Mouse (Mus musculus) liver, embryonic 14 days (tissue): ENCODE results near the gene Mta2. TPM values are rescaled to one million over a fixed set of nuclear protein-coding genes. Genes with fewer than 3 reads are reported as not detected.

Experiments
- polyA plus RNA-seq: library from polyadenylated mRNA; depleted of rRNA; stranded (reverse); fragments of >200 nt; gene quantifications from 2 replicates; pipeline ENCODE4 v1.2.3, GENCODE M21; 2012; rRNA removed

Gene Mta2
- 20.0 and 28.3 TPM in 2 replicates for polyA plus RNA-seq

GRCm38 (mm10) chr19:8941515-8942217 lies at the start of gene Mta2:
TSS of gene Mta2 (plus strand) at chr19:8941875.

GRCm38 (mm10) chr19:8892829-8893766 lies 48.6 kb upstream of the Mta2 start, which contains the start of gene Ints5:
TSS of gene Ints5 (plus strand) at chr19:8893005.

GRCm38 (mm10) chr19:8897865-8898495 lies 43.7 kb upstream of the Mta2 start, which contains the start of gene Ganab:
TSS of gene Ganab (plus strand) at chr19:8898071.

GRCm38 (mm10) chr19:8920073-8920736 lies 21.5 kb upstream of the Mta2 start, which contains the start of gene B3gat3:
TSS of gene B3gat3 (plus strand) at chr19:8920374.

GRCm38 (mm10) chr19:8929224-8930088 lies 12.2 kb upstream of the Mta2 start, which contains the start of the genes Rom1 and Eml3:
TSS of gene Rom1 (minus strand) at chr19:8929356.
TSS of gene Eml3 (plus strand) at chr19:8929552.

GRCm38 (mm10) chr19:8953135-8954039 lies 11.7 kb downstream of the Mta2 start, which contains the start of gene Tut1:
TSS of gene Tut1 (plus strand) at chr19:8953847.

GRCm38 (mm10) chr19:8966590-8967372 lies 25.1 kb downstream of the Mta2 start, which contains the start of gene Eef1g:
TSS of gene Eef1g (plus strand) at chr19:8967041.

GRCm38 (mm10) chr19:8989066-8989566 lies 47.4 kb downstream of the Mta2 start, which contains the start of gene Ahnak:
TSS of gene Ahnak (plus strand) at chr19:8989284.

Other genes starting within 250 kb of the Mta2 start
- gene Slc3a2, start 218.5 kb upstream of the Mta2 start, polyA plus RNA-seq, result 81.8 and 84.2 TPM in 2 replicates
- 32.2 and 39.3 TPM in 2 replicates for gene Wdr74, start 206.0 kb upstream of the Mta2 start, polyA plus RNA-seq
- 0.75 and 1.0 TPM in 2 replicates for gene 1700092M07Rik, start 201.2 kb upstream of the Mta2 start, polyA plus RNA-seq
- gene Stx5a, start 200.5 kb upstream of the Mta2 start, polyA plus RNA-seq, result 31.7 and 36.3 TPM in 2 replicates
- 85.1 and 95.1 TPM in 2 replicates for gene Nxf1, start 184.8 kb upstream of the Mta2 start, polyA plus RNA-seq
- 33.9 and 43.4 TPM in 2 replicates for gene Tmem223, start 170.9 kb upstream of the Mta2 start, polyA plus RNA-seq
- gene Tmem179b, start 167.4 kb upstream of the Mta2 start, polyA plus RNA-seq, result 51.7 and 63.6 TPM in 2 replicates
- gene Taf6l, start 155.5 kb upstream of the Mta2 start, polyA plus RNA-seq, result 7.1 and 8.8 TPM in 2 replicates
- gene Polr2g, start 143.3 kb upstream of the Mta2 start, polyA plus RNA-seq, result 57.0 and 60.6 TPM in 2 replicates
- gene Zbtb3, start 139.3 kb upstream of the Mta2 start, polyA plus RNA-seq, result 0.74 and 1.0 TPM in 2 replicates
- gene Ttc9c, start 122.5 kb upstream of the Mta2 start, polyA plus RNA-seq, result 16.9 and 19.7 TPM in 2 replicates
- gene Hnrnpul2, start 121.9 kb upstream of the Mta2 start, polyA plus RNA-seq, result 42.8 and 44.0 TPM in 2 replicates
- gene AC129217.1, start 112.1 kb upstream of the Mta2 start, polyA plus RNA-seq, result 1.3 and 1.5 TPM in 2 replicates
- gene Bscl2, start 104.4 kb upstream of the Mta2 start, polyA plus RNA-seq, result 15.4 and 21.0 TPM in 2 replicates
- 0.01 and 0.05 TPM in 2 replicates for gene Gng3, start 102.7 kb upstream of the Mta2 start, polyA plus RNA-seq
- 0.12 TPM in 2 replicates for gene Lrrn4cl, start 91.1 kb upstream of the Mta2 start, polyA plus RNA-seq
- 66.5 and 70.7 TPM in 2 replicates for gene Ubxn1, start 70.4 kb upstream of the Mta2 start, polyA plus RNA-seq
- 24.0 and 25.5 TPM in 2 replicates for gene Uqcc3, start 61.0 kb upstream of the Mta2 start, polyA plus RNA-seq
- gene Lbhd1, start 58.1 kb upstream of the Mta2 start, polyA plus RNA-seq, result 3.7 and 4.3 TPM in 2 replicates
- not detected in 2 replicates for gene Gm49403, start 57.9 kb upstream of the Mta2 start, polyA plus RNA-seq
- gene 1810009A15Rik, start 53.0 kb upstream of the Mta2 start, polyA plus RNA-seq, result 56.4 and 61.7 TPM in 2 replicates
- gene Gm49416, start 52.9 kb upstream of the Mta2 start, polyA plus RNA-seq, result 0.08 TPM in 1 of 2 replicates, not detected in the other
- 10.3 and 12.8 TPM in 2 replicates for gene Ints5, start 48.9 kb upstream of the Mta2 start, polyA plus RNA-seq
- 44.2 and 53.9 TPM in 2 replicates for gene Ganab, start 43.8 kb upstream of the Mta2 start, polyA plus RNA-seq
- 22.5 and 27.4 TPM in 2 replicates for gene B3gat3, start 21.5 kb upstream of the Mta2 start, polyA plus RNA-seq
- 1.9 and 2.8 TPM in 2 replicates for gene Rom1, start 12.5 kb upstream of the Mta2 start, polyA plus RNA-seq
- gene Eml3, start 12.3 kb upstream of the Mta2 start, polyA plus RNA-seq, result 9.7 and 11.0 TPM in 2 replicates
- 9.8 and 10.6 TPM in 2 replicates for gene Tut1, start 12.0 kb downstream of the Mta2 start, polyA plus RNA-seq
- 194 and 208 TPM in 2 replicates for gene Eef1g, start 25.2 kb downstream of the Mta2 start, polyA plus RNA-seq
- gene Ahnak, start 47.4 kb downstream of the Mta2 start, polyA plus RNA-seq, result 0.90 and 1.2 TPM in 2 replicates
- not detected in 2 replicates for gene Scgb1a1, start 146.1 kb downstream of the Mta2 start, polyA plus RNA-seq
- gene Asrgl1, start 193.8 kb downstream of the Mta2 start, polyA plus RNA-seq, result 3.2 and 4.3 TPM in 2 replicates